Mouse (Mus musculus): ENCODE data around the gene Naa15. TPM values are rescaled to one million over a fixed set of nuclear protein-coding genes. Genes with fewer than 3 reads are reported as not detected.

Naa15 gene
- polyA plus RNA-seq, 2 experiments: 12.9 to 13.3 TPM

DNA sequence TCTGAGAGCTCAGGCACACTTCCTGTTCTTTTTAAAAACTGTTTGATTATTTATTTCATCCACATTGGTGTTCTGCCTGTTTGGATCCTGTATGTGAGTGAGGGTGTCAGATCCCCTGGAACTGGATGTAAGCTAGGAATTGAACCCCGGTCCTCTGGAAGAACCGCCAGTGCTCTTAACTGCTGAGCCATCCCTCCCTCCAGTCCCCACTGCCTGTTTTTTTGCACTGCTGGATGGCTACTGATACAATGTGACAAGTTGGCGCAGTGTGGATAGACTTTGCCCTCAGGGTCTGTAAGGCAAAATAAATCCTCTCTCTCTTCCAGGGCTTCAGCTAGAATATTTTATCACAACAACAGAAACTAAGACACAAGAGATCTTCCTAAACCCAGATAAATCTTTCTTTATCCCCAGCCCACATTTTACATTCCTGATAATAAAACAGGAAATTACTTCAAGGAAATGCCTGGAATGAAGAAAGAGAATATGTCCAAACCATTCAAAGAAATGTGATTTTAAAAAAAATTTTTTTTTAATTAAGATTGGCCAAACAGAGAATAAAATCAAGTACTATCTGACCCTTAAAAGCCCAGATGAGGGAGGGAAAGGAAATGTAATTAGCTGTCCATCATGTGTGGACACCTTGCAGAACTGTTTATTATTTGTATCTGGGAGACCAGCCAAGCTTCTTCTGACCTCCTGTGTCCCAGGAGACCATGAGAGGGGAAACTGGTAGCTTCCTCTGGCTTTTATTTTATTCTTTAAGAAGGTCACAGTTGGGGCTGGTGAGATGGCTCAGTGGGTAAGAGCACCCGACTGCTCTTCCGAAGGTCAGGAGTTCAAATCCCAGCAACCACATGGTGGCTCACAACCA, 34.9 kb upstream of the Naa15 start:
- Histone ChIP-seq H3K9ac (replicated peaks) (no peak overlapping the region), H3K4me3 (ENCODE audit: insufficient read depth in 1 of 2, low read depth in 2 of 2, low read length in 2 of 2) (no peak overlapping the region), H3K4me2 (ENCODE audit: low read depth) (no peak overlapping the region), H3K9me3 (ENCODE audit: control insufficient read depth, low read length) (no peaks in the 10 kb centered on the region), H3K4me1 (replicated peaks; ENCODE audit: control insufficient read depth in 2 of 2, insufficient read depth in 2 of 2, low read length in 1 of 2) (peaks cover 8 to 22% of the 10 kb centered on the region in 2 experiments), H3K27ac (no peak overlapping the region), H3K27me3 (ENCODE audit: control insufficient read depth, insufficient read depth, low read length) (no peaks in the 10 kb centered on the region), H3K36me3 (replicated peaks; ENCODE audit: control insufficient read depth, insufficient read depth, low read depth) (no peaks in the 10 kb centered on the region)
- DNase-seq (ENCODE audit: low read depth in 3 of 3, low spot score in 3 of 3) (no peak), ATAC-seq (ENCODE audit: insufficient read depth) (no peak)
- TF ChIP-seq CTCF (IDR thresholded peaks at IDR 0.05; ENCODE audit: low read depth) (no peak), EP300 (IDR thresholded peaks at IDR 0.05; ENCODE audit: low read depth) (no peak)
- 68% methylated on average over 5 of the region's 5 CpGs for WGBS (ENCODE audit: insufficient replicate concordance)

DNA sequence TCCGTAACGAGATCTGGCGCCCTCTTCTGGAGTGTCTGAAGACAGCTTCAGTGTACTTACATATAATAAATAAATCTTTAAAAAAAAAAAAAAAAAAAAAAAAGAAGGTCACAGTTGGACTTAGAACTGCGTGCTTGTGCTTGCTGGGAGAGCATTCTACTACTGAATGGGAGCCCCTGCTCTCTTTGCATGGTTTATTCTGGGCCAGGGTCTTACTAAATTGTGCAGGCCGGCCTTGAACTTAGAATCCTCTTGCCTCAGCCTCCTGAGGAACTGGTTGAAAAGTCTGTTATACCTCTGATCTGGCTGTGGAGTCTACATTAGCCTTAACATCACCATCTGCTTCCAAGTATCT, 34.3 kb upstream of the Naa15 start:
- Histone ChIP-seq H3K9ac (replicated peaks) (no peak overlapping the region), H3K4me2 (ENCODE audit: low read depth) (no peak overlapping the region), H3K36me3 (replicated peaks; ENCODE audit: control insufficient read depth, insufficient read depth, low read depth) (no peaks in the 10 kb centered on the region), H3K27me3 (ENCODE audit: control insufficient read depth, insufficient read depth, low read length) (no peaks in the 10 kb centered on the region), H3K4me3 (ENCODE audit: insufficient read depth in 1 of 2, low read depth in 2 of 2, low read length in 2 of 2) (no peak overlapping the region), H3K9me3 (ENCODE audit: control insufficient read depth, low read length) (no peaks in the 10 kb centered on the region), H3K4me1 (replicated peaks; ENCODE audit: control insufficient read depth in 2 of 2, insufficient read depth in 2 of 2, low read length in 1 of 2) (peaks cover 4 to 22% of the 10 kb centered on the region in 2 experiments; a peak in 3 of 4 replicates), H3K27ac (no peak overlapping the region)
- WGBS (ENCODE audit: insufficient replicate concordance): 76% methylated on average over 2 of the region's 5 CpGs
- DNase-seq (ENCODE audit: low read depth in 3 of 3, low spot score in 3 of 3): no peak
- no peak for ATAC-seq (ENCODE audit: insufficient read depth)
- 0 out of 2 replicates have a peak, but pooled peaks have one; percentile 26 for TF ChIP-seq CTCF (IDR thresholded peaks at IDR 0.05; ENCODE audit: low read depth)
- TF ChIP-seq EP300 (IDR thresholded peaks at IDR 0.05; ENCODE audit: low read depth): no peak

- 72% methylated on average over 12 of the region's 12 CpGs for WGBS (ENCODE audit: insufficient replicate concordance)
- TF ChIP-seq CTCF (IDR thresholded peaks at IDR 0.05; ENCODE audit: low read depth): no peak
- TF ChIP-seq EP300 (IDR thresholded peaks at IDR 0.05; ENCODE audit: low read depth): no peak
- no peak overlapping the region for H3K9ac ChIP-seq (replicated peaks)
- no peak for ATAC-seq (ENCODE audit: insufficient read depth)
- no peak for DNase-seq (ENCODE audit: low read depth in 3 of 3, low spot score in 3 of 3)
- H3K27me3 ChIP-seq (ENCODE audit: control insufficient read depth, insufficient read depth, low read length): no peaks in the 10 kb centered on the region
- no peak overlapping the region for H3K4me3 ChIP-seq (ENCODE audit: insufficient read depth in 1 of 2, low read depth in 2 of 2, low read length in 2 of 2)
- no peaks in the 10 kb centered on the region for H3K36me3 ChIP-seq (replicated peaks; ENCODE audit: control insufficient read depth, insufficient read depth, low read depth)
- no peak overlapping the region for H3K4me2 ChIP-seq (ENCODE audit: low read depth)
- H3K4me1 ChIP-seq (replicated peaks; ENCODE audit: control insufficient read depth in 2 of 2, insufficient read depth in 2 of 2, low read length in 1 of 2): peaks cover 14 to 24% of the 10 kb centered on the region in 2 experiments
- H3K9me3 ChIP-seq (ENCODE audit: control insufficient read depth, low read length): no peaks in the 10 kb centered on the region
- no peak overlapping the region for H3K27ac ChIP-seq
Measured at GRCm38 (mm10) chr3:51383409-51383808, 31.5 kb upstream of the Naa15 start.

DNA sequence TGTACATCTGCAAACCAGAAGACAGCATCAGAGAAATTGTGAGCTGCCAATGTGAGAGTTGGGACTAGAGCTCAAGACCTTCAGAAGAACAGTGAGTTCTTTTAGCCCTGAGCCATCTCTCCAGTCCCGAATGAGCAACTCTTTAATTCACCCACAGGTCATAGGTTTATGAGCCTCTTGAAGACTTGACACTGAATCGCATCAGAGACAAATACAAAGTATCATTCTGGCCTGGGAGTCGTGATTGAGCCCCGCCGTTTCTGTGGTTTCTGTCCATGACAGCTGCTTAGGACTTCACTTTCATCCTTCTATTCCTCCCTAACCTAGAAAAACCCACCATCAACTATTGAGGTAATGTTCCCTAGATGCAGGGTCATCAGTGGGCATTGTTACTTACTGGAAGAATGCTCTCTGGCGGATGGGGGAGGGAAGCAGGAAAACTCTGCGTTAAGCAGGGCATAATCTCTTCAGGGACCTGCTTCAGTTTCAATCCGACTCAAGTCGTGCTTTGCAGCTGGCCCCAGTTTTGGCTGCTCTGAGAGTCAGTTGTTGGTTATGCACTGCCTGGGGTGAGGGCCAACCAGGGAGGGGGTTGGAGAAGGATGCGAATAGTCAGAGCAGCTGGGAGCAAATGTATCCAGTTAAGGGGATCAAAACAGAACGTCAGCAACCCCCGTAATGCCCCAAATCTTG, 28.4 kb upstream of the Naa15 start:
- no peak for ATAC-seq (ENCODE audit: insufficient read depth)
- no peak overlapping the region for H3K4me3 ChIP-seq (ENCODE audit: insufficient read depth in 1 of 2, low read depth in 2 of 2, low read length in 2 of 2)
- no peaks in the 10 kb centered on the region for H3K27me3 ChIP-seq (ENCODE audit: control insufficient read depth, insufficient read depth, low read length)
- peaks cover 23 to 31% of the 10 kb centered on the region in 2 experiments for H3K4me1 ChIP-seq (replicated peaks; ENCODE audit: control insufficient read depth in 2 of 2, insufficient read depth in 2 of 2, low read length in 1 of 2)
- H3K4me2 ChIP-seq (ENCODE audit: low read depth): no peak overlapping the region
- no peak for TF ChIP-seq CTCF (IDR thresholded peaks at IDR 0.05; ENCODE audit: low read depth)
- TF ChIP-seq EP300 (IDR thresholded peaks at IDR 0.05; ENCODE audit: low read depth): no peak
- 52% methylated on average over 12 of the region's 12 CpGs for WGBS (ENCODE audit: insufficient replicate concordance)
- no peaks in the 10 kb centered on the region for H3K9me3 ChIP-seq (ENCODE audit: control insufficient read depth, low read length)
- DNase-seq (ENCODE audit: low read depth in 3 of 3, low spot score in 3 of 3): no peak
- no peaks in the 10 kb centered on the region for H3K36me3 ChIP-seq (replicated peaks; ENCODE audit: control insufficient read depth, insufficient read depth, low read depth)
- no peak overlapping the region for H3K27ac ChIP-seq
- no peak overlapping the region for H3K9ac ChIP-seq (replicated peaks)

DNA sequence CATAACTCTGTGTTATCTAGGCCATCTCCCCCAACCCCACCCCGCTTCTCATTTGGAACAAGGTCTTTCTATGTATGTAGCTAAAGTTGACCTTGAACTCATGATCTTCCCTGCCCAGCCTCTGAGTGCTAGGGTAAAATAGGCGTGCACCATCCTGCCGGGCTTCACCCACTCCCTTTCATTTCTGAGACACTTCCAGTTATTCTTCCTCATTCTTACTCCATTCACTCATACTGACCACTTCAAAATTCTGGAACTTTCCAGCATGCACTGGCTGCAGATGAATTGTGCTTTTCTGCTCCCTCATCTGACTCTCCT, 27.9 kb upstream of the Naa15 start:
- Histone ChIP-seq H3K4me3 (ENCODE audit: insufficient read depth in 1 of 2, low read depth in 2 of 2, low read length in 2 of 2) (no peak overlapping the region), H3K4me2 (ENCODE audit: low read depth) (no peak overlapping the region; the same call in 1 of the 2 replicates), H3K9ac (replicated peaks) (no peak overlapping the region), H3K27me3 (ENCODE audit: control insufficient read depth, insufficient read depth, low read length) (no peaks in the 10 kb centered on the region), H3K4me1 (replicated peaks; ENCODE audit: control insufficient read depth in 2 of 2, insufficient read depth in 2 of 2, low read length in 1 of 2) (peaks cover 23 to 31% of the 10 kb centered on the region in 2 experiments), H3K9me3 (ENCODE audit: control insufficient read depth, low read length) (no peaks in the 10 kb centered on the region), H3K27ac (no peak overlapping the region), H3K36me3 (replicated peaks; ENCODE audit: control insufficient read depth, insufficient read depth, low read depth) (no peaks in the 10 kb centered on the region)
- no peak for DNase-seq (ENCODE audit: low read depth in 3 of 3, low spot score in 3 of 3)
- no peak for ATAC-seq (ENCODE audit: insufficient read depth)
- TF ChIP-seq EP300 (IDR thresholded peaks at IDR 0.05; ENCODE audit: low read depth) (no peak), CTCF (IDR thresholded peaks at IDR 0.05; ENCODE audit: low read depth) (no peak)
- WGBS (ENCODE audit: insufficient replicate concordance): 62% methylated on average over 3 of the region's 3 CpGs

All from liver, embryonic 14.5 days (tissue).